Mouse (Mus musculus) layer of hippocampus, adult 11-12 months (tissue): ENCODE measurements around the gene Tmco1.

Source experiments
- DNase-seq: peaks from one replicate; pipeline ENCODE4 v3.0.0; 2022; ENCODE audit warnings: low spot score

The Tmco1 gene

DNA sequence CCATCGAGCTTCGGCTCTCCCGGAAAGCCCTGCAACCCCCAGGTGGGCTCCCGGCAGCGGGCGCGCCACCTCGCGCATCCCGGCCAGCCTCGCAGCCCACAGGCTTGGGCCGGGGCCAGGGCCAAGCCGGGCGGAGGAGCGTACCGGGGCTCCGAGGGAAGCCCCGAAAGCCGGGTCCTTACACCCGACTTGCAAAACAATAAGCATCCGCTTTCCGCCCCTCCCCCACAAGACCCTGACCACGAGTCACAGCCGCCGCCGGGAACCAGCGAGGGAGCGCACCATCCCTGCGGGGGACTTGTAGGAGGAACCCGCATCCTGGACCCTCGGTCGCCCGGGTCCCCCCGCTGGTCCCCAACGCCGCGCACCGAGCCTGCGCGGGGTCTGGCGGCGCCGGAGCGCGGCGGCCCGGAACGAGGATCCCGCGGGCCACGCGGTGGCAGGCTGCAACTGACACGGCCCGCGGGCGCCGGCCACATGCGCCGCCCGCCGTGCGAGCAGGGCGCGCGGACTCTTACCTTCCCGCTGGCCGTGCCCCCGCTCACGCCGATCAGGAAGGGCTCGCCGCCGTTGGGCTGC, 23.8 kb upstream of the Tmco1 start:
- DNase-seq, result peak; percentile 66

GRCm38 (mm10) chr1:167284837-167285319, 23.3 kb upstream of the Tmco1 start:
- DNase-seq, result peak; percentile 78

DNA sequence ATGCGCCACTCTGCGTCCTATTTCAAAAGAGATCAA, 23.0 kb upstream of the Tmco1 start, which contains the start of gene Uck2:
Uck2 (minus strand) TSS at position 1 of the 36 bp plus-strand sequence.
- DNase-seq, result no peak

DNA sequence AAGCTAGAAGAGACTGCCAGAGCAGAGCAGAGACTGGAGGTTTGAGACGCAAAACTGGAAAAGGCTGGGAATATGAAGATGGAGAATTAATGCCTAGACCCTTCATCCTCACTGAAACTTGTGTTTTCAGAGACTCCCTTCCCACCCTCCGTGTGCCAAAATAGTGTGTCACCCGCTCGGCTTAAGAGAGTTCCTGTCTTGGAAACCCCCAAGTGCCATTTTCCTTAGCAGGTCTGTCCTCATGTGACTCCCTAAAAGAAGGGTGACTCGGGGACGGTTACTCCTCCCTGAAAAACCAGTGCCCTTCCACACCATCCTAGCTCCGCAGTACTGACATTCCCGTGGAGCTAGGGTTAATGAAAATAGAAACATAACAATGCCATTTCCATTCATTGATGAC, 22.8 kb upstream of the Tmco1 start:
- DNase-seq, result no peak

DNA sequence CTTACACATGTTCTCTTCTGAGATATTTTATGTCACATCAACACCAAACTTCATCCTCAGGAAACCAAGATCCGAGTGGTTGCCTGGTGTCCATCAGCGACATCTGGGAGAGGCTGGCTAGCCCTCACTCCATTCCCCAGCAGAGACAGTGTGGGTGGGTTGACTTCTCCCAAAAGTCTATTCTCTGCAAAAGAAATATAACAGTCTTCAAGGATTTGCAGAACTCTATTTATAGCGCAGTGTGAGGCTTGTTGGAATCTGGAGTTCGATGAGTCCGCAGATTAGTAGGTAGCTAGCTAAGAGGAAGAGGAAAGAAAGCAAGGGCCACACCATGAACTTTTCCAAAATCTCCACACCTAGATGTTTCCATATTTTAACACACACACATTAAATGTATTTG, 21.0 kb upstream of the Tmco1 start:
- no peak for DNase-seq

DNA sequence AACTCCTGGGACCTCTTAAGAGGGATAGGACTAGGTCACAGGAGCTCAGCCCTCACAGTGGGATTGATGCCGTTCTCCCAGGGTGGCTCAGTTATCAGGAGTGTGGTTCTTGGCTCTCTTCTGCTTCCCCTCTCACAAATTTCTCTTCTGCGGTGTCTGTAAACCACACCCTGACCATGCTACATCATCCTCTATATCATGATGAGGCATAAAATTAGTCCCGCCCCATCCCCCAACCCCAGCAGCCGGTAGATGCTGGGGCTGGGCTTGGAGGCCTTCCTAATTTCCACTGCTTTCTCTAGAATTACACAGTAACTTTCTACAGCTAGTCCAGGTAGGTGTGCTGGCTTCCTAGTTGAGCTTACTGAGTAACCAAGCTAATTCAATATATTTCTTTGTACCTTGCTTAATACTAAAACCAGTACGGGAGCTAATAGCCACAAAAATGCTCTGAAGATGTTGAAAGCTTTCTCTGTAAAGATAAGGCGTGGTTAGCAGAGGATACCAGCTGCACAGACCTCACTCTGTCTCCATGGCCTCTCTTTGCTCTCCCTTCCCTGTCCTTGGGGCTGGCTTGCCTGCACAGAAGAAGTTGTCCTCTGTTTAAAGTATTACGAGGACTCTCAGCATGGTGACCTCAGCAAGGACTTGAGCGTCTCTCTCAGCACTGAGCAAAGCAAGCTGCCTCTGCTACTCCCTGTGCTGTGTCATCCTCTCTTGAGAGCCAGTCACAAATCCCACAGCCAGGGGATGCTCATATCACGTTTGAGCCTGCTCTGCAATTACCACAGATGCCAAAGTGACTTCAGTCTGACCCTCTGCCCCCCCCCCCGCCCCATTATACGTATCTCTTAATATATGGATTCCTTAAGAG, 19.3 kb upstream of the Tmco1 start:
- DNase-seq, result no peak

DNA sequence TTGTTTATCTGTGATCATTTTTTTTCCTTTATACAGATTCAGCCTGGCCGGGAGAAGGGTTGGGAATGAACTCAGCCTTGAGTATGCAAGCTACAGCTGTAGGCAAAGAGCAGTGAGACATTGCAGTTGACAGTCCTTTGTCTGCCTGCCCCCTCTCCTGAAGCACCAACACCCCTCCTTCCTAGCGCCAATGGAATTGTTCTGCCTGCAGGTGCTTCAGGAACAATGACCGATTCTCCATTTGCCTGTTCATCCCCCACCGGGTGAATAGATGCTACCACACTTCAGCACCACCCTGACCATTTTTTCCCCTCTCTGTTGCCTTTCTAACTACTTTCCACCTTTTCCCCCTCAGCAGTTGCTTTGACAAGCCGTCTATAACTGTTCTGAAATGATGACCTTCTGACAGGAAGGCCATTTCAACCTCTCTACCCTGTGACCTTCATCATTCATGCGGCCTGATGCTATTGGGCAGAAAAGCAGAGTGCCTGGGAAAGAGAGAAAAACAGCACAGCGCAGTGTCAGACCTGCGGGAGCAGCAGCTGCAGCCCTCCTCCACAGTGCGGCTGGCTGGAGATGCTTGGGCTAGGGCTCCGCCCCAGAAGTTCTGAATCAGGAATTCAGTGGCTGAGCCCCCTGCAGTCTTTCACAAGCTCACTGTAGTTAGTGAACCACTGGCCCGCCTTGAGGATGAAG, 18.5 kb upstream of the Tmco1 start:
- DNase-seq, result no peak

DNA sequence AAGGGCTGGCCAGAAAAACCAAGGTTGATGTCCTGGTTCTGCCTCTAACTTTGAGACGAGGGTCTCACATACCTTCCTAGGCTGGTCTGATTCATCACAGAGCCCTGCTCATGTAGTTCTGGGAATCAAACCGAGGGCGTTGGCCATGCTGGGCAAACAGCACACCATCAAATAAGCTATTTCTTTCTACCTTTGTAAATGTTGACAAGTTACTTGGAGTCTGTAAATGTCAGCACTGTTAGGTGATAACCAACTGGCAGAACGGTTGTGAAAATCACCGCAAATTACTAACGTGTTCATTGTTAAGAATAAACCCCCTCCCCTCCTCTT, 17.9 kb upstream of the Tmco1 start:
- DNase-seq, result no peak

- DNase-seq, result no peak
These were observed 16.6 kb upstream of the Tmco1 start for GRCm38 (mm10) chr1:167291610-167292009.

DNA sequence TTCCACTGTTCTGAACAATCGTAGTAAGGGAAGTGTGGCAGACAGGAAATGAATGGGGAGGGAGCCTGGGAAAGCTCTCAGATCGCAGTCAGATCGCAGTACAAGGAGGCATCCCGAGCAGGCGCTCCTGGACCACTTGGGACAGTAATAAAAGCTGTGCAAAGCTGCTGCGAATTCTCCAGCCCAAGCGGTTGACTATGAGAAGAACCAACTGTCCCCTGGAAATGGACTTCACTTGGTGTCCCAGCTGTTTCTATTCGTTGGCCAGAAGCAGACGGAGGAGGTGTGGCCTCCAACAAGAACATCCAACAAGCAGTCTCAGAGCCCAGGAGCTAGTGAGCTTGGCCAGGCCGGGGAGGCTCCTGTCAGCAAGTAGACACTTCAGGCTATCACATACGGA, 15.7 kb upstream of the Tmco1 start:
- no peak for DNase-seq

DNA sequence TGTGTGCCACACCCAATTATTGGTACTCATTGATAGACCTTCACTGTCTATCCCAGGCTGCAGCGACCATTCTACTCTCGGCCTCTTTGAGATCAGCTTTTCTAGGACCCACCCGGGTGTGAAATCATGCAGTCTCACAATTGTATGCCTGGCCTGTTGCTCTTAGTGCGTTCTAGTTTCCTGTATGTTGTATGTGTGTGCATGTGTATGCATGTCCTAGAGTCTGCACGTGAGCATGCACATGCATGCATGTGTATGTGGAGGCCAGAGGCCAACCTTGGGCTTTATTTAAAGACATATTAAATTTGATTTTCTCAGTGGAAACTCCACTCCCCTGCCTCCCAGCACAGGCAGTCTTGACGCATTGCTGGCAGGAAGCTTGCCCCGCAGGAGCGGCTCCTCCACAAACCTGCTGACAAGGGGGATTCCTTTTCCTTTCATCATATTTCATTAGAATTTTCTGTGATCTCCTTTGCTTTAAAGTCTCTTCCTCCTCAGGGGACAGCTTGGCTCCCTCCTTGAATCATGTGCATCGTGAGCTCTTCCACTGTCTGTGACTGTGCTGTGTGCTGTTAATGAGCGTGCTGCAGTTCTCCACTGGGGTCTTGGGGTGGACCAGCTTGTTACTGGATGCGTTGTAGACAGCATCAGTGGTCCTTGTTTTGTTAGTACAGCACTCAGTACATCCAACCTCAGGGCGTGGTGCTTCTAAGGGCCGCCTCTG, 12.3 kb upstream of the Tmco1 start:
- no peak for DNase-seq

DNA sequence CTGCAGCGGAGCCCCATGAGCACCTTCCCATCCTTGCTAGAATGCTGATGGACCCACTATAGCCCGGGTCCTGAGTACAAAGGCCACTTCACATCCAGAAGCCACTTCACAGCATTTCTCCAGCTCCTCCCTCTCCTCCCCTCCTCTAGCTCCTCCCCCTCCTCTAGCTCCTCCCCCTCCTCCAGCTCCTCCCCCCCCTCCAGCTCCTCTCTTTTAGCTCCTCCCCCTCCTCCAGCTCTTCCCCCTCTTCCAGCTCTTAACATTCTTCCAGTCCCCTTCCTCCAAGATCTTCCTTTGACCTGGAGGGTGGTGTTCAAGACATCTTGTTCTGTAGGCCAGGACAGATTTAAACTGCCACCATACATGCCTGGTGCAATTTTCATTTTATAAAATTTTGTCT, 8.1 kb upstream of the Tmco1 start:
- DNase-seq, result no peak

GRCm38 (mm10) chr1:167305501-167306137, 2.6 kb upstream of the Tmco1 start:
- DNase-seq, result no peak

DNA sequence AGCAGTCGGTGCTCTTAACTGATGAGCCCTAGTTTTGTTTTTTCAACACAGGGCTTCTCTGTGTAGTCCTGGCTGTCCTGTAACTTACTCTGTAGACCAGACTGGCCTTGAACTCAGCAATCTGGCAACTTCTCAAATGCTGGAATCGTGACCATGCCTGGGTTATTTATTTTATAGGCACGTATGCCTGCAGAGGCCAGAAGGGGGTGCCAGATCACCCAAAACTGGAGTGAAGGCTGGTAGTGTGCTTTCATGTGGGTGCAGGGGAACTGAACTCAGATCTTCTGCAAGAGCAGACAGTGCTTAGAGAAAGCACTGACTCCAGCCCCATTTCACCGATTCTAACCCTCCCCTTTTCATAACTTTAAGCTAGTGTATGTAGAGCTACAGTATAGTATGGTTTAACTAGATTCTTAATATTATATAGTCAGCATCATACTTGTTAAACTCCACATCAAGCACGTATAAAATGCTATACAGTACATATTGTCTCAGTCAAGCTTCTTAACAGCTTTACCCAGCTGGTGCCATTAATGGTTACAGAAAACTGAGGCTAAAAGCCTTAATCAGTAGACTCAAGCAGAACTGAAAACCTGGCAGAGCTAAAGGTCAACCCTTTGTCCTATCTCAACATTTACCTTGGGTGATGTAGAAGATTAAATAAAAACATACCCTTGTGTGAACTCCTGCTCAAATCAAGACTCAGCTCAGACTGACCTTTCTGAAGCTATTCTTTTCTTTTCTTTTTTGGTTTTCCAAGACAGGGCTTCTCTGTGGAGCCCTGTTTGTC, 1.5 kb upstream of the Tmco1 start:
- DNase-seq, result peak; percentile 56

DNA sequence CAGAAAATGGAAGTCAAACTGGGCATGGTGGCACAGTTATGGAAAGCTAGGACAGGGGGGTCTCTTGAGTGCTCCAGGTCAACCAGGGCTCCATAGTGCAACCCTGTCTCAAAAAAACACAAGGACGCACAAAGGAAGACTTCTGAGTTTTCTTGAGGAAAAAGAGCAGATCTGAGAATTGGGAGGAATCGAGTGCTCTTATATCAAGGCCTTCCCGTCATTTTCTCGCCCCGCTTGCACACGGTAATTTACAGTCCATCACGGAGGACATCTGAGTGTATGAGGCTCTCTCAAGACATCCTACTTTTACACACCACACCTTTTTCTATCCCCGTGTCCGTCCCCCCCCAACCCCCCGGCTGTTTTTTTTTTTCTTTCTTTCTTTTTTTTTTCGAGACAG, 504 bp upstream of the Tmco1 start:
- DNase-seq, result no peak

GRCm38 (mm10) chr1:167312367-167312766, 4.2 kb downstream of the Tmco1 start:
- DNase-seq, result no peak

DNA sequence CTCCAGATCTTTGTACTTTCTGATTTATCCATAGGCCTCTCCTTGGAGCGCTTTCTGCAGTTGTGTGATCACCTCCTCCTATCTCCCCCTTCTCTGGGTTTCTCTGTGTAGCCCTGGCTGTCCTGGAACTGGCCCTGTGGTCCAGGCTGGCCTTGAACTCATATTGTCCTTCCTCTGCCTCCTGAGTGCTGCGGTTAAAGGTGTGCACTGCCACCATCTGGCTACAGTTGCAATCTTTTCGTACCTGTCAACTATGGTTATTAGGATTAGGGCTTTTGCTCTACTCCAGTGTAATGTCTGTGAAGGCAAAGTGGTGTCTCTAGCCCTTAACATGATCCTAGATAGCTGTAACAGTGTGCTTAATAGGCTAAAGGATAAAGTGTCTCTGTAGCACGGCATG, 5.0 kb downstream of the Tmco1 start:
- no peak for DNase-seq

GRCm38 (mm10) chr1:167321691-167322090, 13.5 kb downstream of the Tmco1 start:
- DNase-seq, result no peak

GRCm38 (mm10) chr1:167328776-167329175, 20.6 kb downstream of the Tmco1 start:
- DNase-seq, result no peak

GRCm38 (mm10) chr1:167331106-167331505, 22.9 kb downstream of the Tmco1 start:
- no peak for DNase-seq

DNA sequence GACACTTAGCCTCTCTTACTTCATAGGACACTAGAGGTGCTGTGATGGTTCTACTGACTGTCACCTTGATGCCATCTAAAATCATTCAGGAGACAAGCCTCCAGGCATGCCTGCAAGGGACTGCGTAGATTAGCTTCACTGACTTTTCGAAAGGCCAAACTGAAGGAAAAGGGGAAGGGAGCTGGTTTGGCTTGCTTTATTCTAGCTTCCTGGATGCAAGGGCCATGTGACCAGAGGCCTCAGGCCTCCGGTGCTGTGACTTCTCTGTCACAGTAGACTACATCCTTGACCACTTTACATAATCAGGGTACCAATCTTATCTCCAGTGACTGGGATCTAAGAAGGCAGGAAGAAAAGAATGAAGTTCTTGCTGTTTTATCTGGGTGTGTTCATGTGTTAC, 28.2 kb downstream of the Tmco1 start:
- no peak for DNase-seq
